Comparison of ENCODE assay signal across 8 mouse cellular contexts in genomic region chr11:96862534-96862933, GRCm38 (mm10). TPM values are rescaled to one million over a fixed set of nuclear protein-coding genes. Genes with fewer than 3 reads are reported as not detected.
DNase-seq lines count a peak whose midpoint lies in the region; ATAC-seq and TF ChIP-seq lines count a peak whose summit lies in the region.

No protein-coding gene starts in this region.

- WGBS in intestine, postnatal 0 days, result 81% methylated on average over 12 of the region's 12 CpGs
- 82% methylated on average over 12 of the region's 12 CpGs for WGBS in intestine, embryonic 15.5 days
- WGBS in embryonic facial prominence, embryonic 13.5 days, result 63% methylated on average over 12 of the region's 12 CpGs
- WGBS in hindbrain, embryonic 15.5 days, result 54% methylated on average over 12 of the region's 12 CpGs
- WGBS in midbrain, embryonic 12.5 days, result 59% methylated on average over 12 of the region's 12 CpGs

- no peak for TF ChIP-seq CTCF in intestine, postnatal 0 days (IDR thresholded peaks at IDR 0.05; ENCODE audit: low read depth)

- H3K27me3 ChIP-seq in intestine, postnatal 0 days (replicated peaks; ENCODE audit: control insufficient read depth, insufficient read depth, low read length), result peaks cover 8% of the 10 kb centered on the region
- peaks cover 4% of the 10 kb centered on the region; the same call in 1 of the 2 replicates for H3K27me3 ChIP-seq in intestine, embryonic 15.5 days (replicated peaks)
- H3K27me3 ChIP-seq in embryonic facial prominence, embryonic 13.5 days, result 0 out of 2 replicates have a peak, but pooled peaks cover 2% of the 10 kb centered on the region
- H3K27me3 ChIP-seq in hindbrain, embryonic 15.5 days, result no peaks in the 10 kb centered on the region
- H3K27me3 ChIP-seq in midbrain, embryonic 12.5 days, result no peaks in the 10 kb centered on the region; the same call in 1 of the 2 replicates

- no peak for ATAC-seq in intestine, postnatal 0 days
- ATAC-seq in intestine, embryonic 15.5 days, result no peak
- no peak for ATAC-seq in embryonic facial prominence, embryonic 13.5 days (ENCODE audit: insufficient number of reproducible peaks, insufficient read depth, low FRiP score, low TSS enrichment, low read depth)
- ATAC-seq in hindbrain, embryonic 15.5 days (ENCODE audit: low FRiP score, low read depth), result no peak
- ATAC-seq in midbrain, embryonic 12.5 days (ENCODE audit: low FRiP score, low read depth), result no peak
- ATAC-seq in megakaryocyte-erythroid progenitor cell, adult 5-6 weeks (replicated peaks; ENCODE audit: low FRiP score, low TSS enrichment, poor library complexity, severe bottlenecking), result no peak

- H3K27ac ChIP-seq in intestine, postnatal 0 days (ENCODE audit: low read depth, low read length), result no peak overlapping the region
- H3K27ac ChIP-seq in intestine, embryonic 15.5 days, result no peak overlapping the region
- peak overlapping the region; percentile 57; the same call in 1 of the 2 replicates for H3K27ac ChIP-seq in embryonic facial prominence, embryonic 13.5 days
- H3K27ac ChIP-seq in hindbrain, embryonic 15.5 days (replicated peaks), result peak overlapping the region; percentile 73
- H3K27ac ChIP-seq in midbrain, embryonic 12.5 days (replicated peaks), result 0 out of 2 replicates have a peak overlapping the region, but pooled peaks have one; percentile 39

- no peaks in the 10 kb centered on the region for H3K36me3 ChIP-seq in intestine, postnatal 0 days (ENCODE audit: control insufficient read depth, insufficient read depth)
- no peaks in the 10 kb centered on the region for H3K36me3 ChIP-seq in intestine, embryonic 15.5 days
- H3K36me3 ChIP-seq in embryonic facial prominence, embryonic 13.5 days, result no peaks in the 10 kb centered on the region
- H3K36me3 ChIP-seq in hindbrain, embryonic 15.5 days, result no peaks in the 10 kb centered on the region
- H3K36me3 ChIP-seq in midbrain, embryonic 12.5 days, result no peaks in the 10 kb centered on the region

- no peak overlapping the region; the same call in 1 of the 2 replicates for H3K4me3 ChIP-seq in intestine, postnatal 0 days (ENCODE audit: low read depth, low read length)
- H3K4me3 ChIP-seq in intestine, embryonic 15.5 days (replicated peaks), result no peak overlapping the region
- no peak overlapping the region; the same call in 1 of the 2 replicates for H3K4me3 ChIP-seq in embryonic facial prominence, embryonic 13.5 days
- H3K4me3 ChIP-seq in hindbrain, embryonic 15.5 days, result peak overlapping the region; percentile 49; the same call in 1 of the 2 replicates
- H3K4me3 ChIP-seq in midbrain, embryonic 12.5 days, result no peak overlapping the region

- H3K4me1 ChIP-seq in intestine, postnatal 0 days (replicated peaks; ENCODE audit: control insufficient read depth, insufficient read depth, low read length), result no peaks in the 10 kb centered on the region
- peaks cover 22% of the 10 kb centered on the region for H3K4me1 ChIP-seq in intestine, embryonic 15.5 days (replicated peaks)
- H3K4me1 ChIP-seq in embryonic facial prominence, embryonic 13.5 days, result peaks cover 36% of the 10 kb centered on the region
- H3K4me1 ChIP-seq in hindbrain, embryonic 15.5 days (replicated peaks), result peaks cover 41% of the 10 kb centered on the region
- peaks cover 36% of the 10 kb centered on the region for H3K4me1 ChIP-seq in midbrain, embryonic 12.5 days

- no peak for DNase-seq in ovary, postnatal 14 days (ENCODE audit: low spot score)
- no peak for DNase-seq in urinary bladder, postnatal 14 days (ENCODE audit: low spot score)

- H3K9ac ChIP-seq in intestine, postnatal 0 days (ENCODE audit: low read depth, low read length), result no peak overlapping the region
- no peak overlapping the region for H3K9ac ChIP-seq in intestine, embryonic 15.5 days
- H3K9ac ChIP-seq in embryonic facial prominence, embryonic 13.5 days, result no peak overlapping the region
- no peak overlapping the region; the same call in none of the 2 replicates for H3K9ac ChIP-seq in hindbrain, embryonic 15.5 days
- no peak overlapping the region for H3K9ac ChIP-seq in midbrain, embryonic 12.5 days (replicated peaks)

- peak overlapping the region; percentile 76; the same call in 1 of the 2 replicates for H3K4me2 ChIP-seq in intestine, postnatal 0 days (replicated peaks; ENCODE audit: low read depth)
- no peak overlapping the region for H3K4me2 ChIP-seq in intestine, embryonic 15.5 days (replicated peaks)
- peak overlapping the region; percentile 86 for H3K4me2 ChIP-seq in embryonic facial prominence, embryonic 13.5 days
- H3K4me2 ChIP-seq in hindbrain, embryonic 15.5 days, result peak overlapping the region; percentile 89
- peak overlapping the region; percentile 71 for H3K4me2 ChIP-seq in midbrain, embryonic 12.5 days (replicated peaks)

- no peaks in the 10 kb centered on the region for H3K9me3 ChIP-seq in intestine, postnatal 0 days (ENCODE audit: control insufficient read depth)
- no peaks in the 10 kb centered on the region for H3K9me3 ChIP-seq in intestine, embryonic 15.5 days
- H3K9me3 ChIP-seq in embryonic facial prominence, embryonic 13.5 days, result no peaks in the 10 kb centered on the region
- H3K9me3 ChIP-seq in hindbrain, embryonic 15.5 days, result no peaks in the 10 kb centered on the region
- no peaks in the 10 kb centered on the region for H3K9me3 ChIP-seq in midbrain, embryonic 12.5 days

RNA-seq across cellular contexts. Expression of gene Copz2, which starts 12.9 kb away (rescaled TPM):
- 46.8 and 47.6 TPM in 2 replicates for polyA plus RNA-seq in intestine, postnatal 0 days (2015; fragmentation: Nextera tagmentation; extraction: Ambion mirVana)
- 93.5 and 94.6 TPM in 2 replicates for polyA plus RNA-seq in intestine, embryonic 15.5 days (2015; fragmentation: Nextera tagmentation; extraction: Ambion mirVana)
- polyA plus RNA-seq in embryonic facial prominence, embryonic 13.5 days (2015; fragmentation: Nextera tagmentation; extraction: Ambion mirVana), result 123 and 125 TPM in 2 replicates
- 21.9 and 25.9 TPM in 2 replicates for polyA plus RNA-seq in hindbrain, embryonic 15.5 days (2015; fragmentation: Nextera tagmentation; extraction: Ambion mirVana)
- 36.1 and 43.0 TPM in 2 replicates for polyA plus RNA-seq in midbrain, embryonic 12.5 days (2016; fragmentation: Nextera tagmentation; extraction: Ambion mirVana)
- not detected in 2 replicates for total RNA-seq in megakaryocyte-erythroid progenitor cell, adult 5-6 weeks (2014; fragmentation: Nextera tagmentation)
- 1.0 and 3.2 TPM in 2 replicates for total RNA-seq in megakaryocyte-erythroid progenitor cell, adult 5-6 weeks (2017)

RNA-seq across cellular contexts. Expression of gene Nfe2l1, which starts 32.8 kb away (rescaled TPM):
- polyA plus RNA-seq in intestine, postnatal 0 days (2015; fragmentation: Nextera tagmentation; extraction: Ambion mirVana), result 31.6 and 35.0 TPM in 2 replicates
- polyA plus RNA-seq in intestine, embryonic 15.5 days (2015; fragmentation: Nextera tagmentation; extraction: Ambion mirVana), result 50.4 and 52.6 TPM in 2 replicates
- 61.7 and 66.5 TPM in 2 replicates for polyA plus RNA-seq in embryonic facial prominence, embryonic 13.5 days (2015; fragmentation: Nextera tagmentation; extraction: Ambion mirVana)
- 74.3 and 80.5 TPM in 2 replicates for polyA plus RNA-seq in hindbrain, embryonic 15.5 days (2015; fragmentation: Nextera tagmentation; extraction: Ambion mirVana)
- polyA plus RNA-seq in midbrain, embryonic 12.5 days (2016; fragmentation: Nextera tagmentation; extraction: Ambion mirVana), result 80.9 and 81.1 TPM in 2 replicates
- 22.2 and 53.3 TPM in 2 replicates for total RNA-seq in megakaryocyte-erythroid progenitor cell, adult 5-6 weeks (2014; fragmentation: Nextera tagmentation)
- total RNA-seq in megakaryocyte-erythroid progenitor cell, adult 5-6 weeks (2017), result 27.3 and 47.5 TPM in 2 replicates

RNA-seq across cellular contexts. Expression of gene Cdk5rap3, which starts 53.8 kb away (rescaled TPM):
- polyA plus RNA-seq in intestine, postnatal 0 days (2015; fragmentation: Nextera tagmentation; extraction: Ambion mirVana), result 64.1 and 68.9 TPM in 2 replicates
- polyA plus RNA-seq in intestine, embryonic 15.5 days (2015; fragmentation: Nextera tagmentation; extraction: Ambion mirVana), result 64.2 and 66.7 TPM in 2 replicates
- 89.4 and 94.8 TPM in 2 replicates for polyA plus RNA-seq in embryonic facial prominence, embryonic 13.5 days (2015; fragmentation: Nextera tagmentation; extraction: Ambion mirVana)
- polyA plus RNA-seq in hindbrain, embryonic 15.5 days (2015; fragmentation: Nextera tagmentation; extraction: Ambion mirVana), result 81.6 and 82.8 TPM in 2 replicates
- 107 and 116 TPM in 2 replicates for polyA plus RNA-seq in midbrain, embryonic 12.5 days (2016; fragmentation: Nextera tagmentation; extraction: Ambion mirVana)
- 31.9 and 56.8 TPM in 2 replicates for total RNA-seq in megakaryocyte-erythroid progenitor cell, adult 5-6 weeks (2014; fragmentation: Nextera tagmentation)
- total RNA-seq in megakaryocyte-erythroid progenitor cell, adult 5-6 weeks (2017), result 18.3 and 54.6 TPM in 2 replicates

Comparison
In these comparisons a context has a peak if more than half of its experiments do, and no peak if none do; other contexts are left out.
1. H3K27ac ChIP-seq: peak in embryonic facial prominence, embryonic 13.5 days (single experiment), hindbrain, embryonic 15.5 days (single experiment) and midbrain, embryonic 12.5 days (single experiment); none in intestine, postnatal 0 days (single experiment) and intestine, embryonic 15.5 days (single experiment).